Mouse (Mus musculus) megakaryocyte progenitor cell, adult 5-6 weeks (primary cell): ENCODE results near the gene Stard3. TPM values are rescaled to one million over a fixed set of nuclear protein-coding genes. Genes with fewer than 3 reads are reported as not detected.

Experiments
- ATAC-seq: replicated peaks from 2 replicates; pipeline ENCODE4 v1.8.0; 2016; ENCODE audit warnings: mild to moderate bottlenecking, moderate TSS enrichment, inconsistent platforms; ENCODE audit not compliant: poor library complexity
- total RNA-seq, 2 experiments: library from RNA; stranded (forward) in 1 of 2; stranded (reverse) in 1 of 2; fragments of 157-497, 149-512 nt in 1 of 2; fragments of 200-1000 nt in 1 of 2; gene quantifications; 2 replicates each; pipeline versions ENCODE4 v1.2.3 to v1.2.4; 2015 to 2017

Gene Stard3
- total RNA-seq, 2 experiments from 2014 or later = 12.0 to 17.8 TPM

DNA sequence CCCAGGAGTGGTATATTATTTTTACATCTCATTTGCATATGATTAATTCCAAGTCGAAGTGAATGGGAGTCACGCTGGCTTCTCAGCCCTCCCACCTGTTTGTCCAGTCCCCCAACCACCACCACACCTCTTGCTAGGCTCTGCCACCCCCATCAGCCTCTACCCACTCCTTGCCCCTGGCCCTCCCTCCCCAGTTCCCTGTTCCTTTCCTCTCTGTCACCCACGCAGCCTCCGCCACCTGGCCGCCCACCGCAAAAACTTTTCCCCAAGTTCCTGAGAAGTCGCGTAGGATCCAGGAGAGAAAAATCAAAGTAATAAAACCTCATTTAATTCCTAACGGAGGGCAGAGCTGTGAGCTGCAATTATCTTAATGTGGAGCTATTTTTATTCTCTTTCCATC is 12.0 kb upstream of the Stard3 start:
- ATAC-seq = no peak

DNA sequence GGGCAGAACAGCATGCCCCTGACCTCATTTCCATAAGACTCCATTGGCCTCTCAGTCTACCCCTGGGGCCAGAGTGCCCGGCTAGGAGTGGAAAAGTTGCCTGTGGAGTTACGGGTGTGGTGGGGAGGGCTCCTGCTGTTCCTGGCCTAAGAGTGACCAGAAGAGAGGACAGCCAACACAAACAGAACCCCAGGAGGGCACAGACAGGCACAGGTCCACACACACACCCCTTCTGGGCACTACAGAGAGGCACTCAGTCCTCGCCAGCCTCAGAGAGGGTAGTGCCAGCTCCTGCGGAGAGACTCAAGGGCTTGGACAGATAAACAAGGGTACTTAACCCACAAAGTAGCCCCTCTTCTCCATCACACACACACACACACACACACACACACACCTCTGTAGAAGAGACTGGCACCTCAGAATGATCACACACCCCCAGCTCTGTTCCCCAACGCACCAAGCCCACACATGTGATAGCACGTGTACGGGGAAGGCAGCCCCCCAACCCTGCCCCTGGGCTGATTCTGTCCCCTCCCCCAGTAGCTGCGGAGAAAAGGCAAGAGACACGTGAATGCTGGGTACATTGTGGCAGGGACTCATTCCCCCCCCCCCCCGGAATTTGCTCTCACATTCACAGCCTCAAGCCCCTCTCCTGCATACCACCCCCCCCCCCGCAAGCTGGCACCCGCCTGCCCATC is 10.6 kb upstream of the Stard3 start:
- ATAC-seq = no peak

DNA sequence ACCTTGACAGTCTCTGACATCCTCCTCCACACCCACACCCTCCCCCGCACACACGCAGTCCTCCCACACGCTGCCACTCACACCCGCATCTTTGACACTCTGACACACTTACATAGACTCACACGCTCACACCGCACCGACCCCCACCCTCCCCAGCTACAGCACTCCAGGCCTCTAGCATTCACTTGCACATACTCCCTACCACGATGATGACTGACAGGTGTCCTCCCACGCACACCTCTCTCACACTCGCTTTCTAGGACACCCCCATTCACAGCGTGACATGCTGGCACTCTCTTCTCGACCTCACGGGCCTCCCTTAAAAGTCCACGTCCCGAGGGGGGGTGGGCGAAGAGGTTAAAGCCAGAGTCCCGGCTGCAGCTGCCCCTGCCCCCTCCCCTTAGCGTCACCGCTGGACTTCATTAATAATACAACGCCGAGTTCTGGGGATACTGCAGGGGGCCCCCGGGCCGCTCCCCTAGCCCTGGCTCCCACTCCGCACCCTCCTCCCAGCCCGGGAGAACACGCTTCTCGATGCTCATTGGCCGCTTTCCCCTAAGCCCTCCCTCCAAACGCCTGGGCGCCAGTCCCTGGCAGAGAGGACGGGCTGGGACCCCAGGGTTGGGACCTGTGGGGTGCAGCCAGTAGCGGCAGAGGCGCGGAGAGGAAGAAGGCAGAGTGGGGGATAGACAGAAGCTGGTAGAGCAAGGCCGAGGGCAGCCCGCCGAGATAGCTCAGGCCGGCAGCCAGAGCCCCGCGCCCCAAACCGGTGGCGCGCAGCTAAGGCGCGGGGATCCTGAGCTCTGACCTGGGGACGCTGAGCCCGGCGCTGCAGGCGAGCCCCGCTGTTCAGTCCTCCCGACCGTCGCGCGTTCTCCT is 9.8 kb upstream of the Stard3 start, which contains the start of gene Ppp1r1b:
Gene Ppp1r1b, plus strand, starts transcription at position 322 of the 879 bp plus-strand sequence.
- ATAC-seq = 0 out of 2 replicates have a peak, but pooled peaks have one; percentile 18

DNA sequence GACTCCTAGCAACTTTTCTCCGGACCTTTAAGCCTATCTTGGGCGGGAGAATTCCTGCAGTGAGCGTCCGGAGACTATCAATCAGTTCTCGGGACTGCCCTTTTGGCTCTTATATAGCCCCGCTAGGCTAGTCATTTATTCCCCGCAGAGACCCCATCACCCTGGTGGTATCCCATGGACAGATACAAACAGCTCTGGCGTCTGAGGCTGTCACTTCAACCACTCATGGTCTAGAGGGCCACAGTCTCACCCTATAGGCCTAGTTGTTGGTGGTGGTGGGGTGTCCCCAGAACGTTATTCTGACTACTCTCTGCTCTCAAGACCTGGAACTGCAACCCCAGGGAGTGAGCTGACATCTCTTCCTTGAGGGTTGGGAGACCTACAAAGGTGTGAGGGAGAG is 8.9 kb upstream of the Stard3 start:
- no peak for ATAC-seq

DNA sequence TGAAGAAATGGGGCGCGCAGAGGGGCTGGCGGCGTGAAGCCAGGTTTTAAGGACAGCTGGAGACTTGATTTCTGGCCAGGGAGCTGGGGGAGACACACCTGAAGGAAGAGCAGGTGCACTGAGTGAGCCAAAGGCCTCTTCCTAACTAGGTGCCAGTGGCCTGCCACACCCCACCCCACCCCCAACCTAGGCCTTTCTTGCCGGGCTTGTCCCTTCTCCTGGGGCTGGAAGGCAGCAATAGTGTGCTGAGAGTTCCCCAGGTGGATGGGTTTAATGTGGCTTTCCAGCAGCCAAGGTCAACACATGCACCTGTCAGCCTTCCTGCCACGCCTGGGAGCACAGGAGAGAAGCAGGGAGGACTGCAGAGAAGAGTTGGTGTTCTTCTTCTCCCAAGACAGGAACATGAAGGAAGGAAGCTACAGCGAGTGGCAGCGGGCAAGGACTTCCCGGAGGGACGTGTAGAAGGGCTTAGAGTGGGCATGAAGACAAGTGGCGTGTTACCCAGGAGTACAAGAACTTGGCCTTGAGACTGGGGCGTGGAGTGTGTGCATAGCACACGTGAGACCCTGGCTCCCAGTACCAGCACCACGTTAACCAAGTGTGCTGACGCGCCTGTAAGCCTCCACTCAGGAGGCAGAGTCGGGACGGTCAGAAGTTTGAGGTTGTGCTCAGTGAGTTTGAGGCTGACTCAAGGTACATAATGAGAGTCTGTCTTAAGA is 5.7 kb upstream of the Stard3 start:
- ATAC-seq = no peak

DNA sequence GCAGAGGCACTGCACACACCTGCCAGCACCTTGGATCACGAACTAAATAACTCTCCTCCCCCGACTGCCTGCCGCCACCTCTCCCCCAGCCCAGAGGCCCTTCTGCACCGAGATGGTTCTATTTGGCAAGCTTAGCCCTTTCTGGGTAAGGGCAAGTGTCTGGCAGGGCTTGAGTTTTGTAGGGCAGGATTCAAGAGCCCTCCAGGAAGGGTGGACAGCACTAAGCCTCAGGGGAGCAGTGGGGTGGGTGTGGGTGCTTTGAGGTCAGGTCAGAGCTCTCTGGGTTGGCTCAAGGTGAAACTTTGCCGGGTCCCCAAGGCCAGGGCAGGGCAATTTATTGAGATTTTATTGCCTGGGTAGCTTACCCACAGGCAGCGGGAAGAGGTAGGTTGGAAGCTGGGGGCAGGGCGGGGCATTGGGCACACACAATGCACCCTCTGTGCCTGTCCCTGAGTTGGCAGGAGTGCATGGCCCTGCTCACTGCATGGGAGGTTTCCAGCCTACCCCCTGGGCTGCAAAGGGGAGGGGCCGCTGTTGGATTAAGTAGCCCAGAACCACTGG is 4.4 kb upstream of the Stard3 start:
- ATAC-seq = no peak

DNA sequence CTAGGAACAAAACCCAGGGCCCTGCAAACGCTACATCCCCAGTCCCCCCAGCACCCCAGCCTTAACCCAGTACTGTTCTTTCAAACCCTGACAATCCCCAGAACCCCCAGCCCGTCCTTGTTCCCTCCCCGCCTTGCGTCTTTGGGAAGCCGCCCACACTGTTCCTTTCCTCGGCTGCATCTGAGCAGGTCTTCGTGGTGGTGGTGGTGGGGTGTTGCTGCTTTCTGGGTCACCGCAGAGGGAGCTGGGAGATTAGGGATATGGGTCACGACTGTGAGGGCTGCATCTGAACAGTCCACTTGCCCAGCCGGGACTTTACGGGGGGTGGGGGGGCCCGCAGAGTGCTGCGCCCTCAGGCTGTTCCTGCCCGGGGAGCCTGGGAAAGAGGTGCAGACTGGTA is 3.7 kb upstream of the Stard3 start:
- ATAC-seq = no peak

DNA sequence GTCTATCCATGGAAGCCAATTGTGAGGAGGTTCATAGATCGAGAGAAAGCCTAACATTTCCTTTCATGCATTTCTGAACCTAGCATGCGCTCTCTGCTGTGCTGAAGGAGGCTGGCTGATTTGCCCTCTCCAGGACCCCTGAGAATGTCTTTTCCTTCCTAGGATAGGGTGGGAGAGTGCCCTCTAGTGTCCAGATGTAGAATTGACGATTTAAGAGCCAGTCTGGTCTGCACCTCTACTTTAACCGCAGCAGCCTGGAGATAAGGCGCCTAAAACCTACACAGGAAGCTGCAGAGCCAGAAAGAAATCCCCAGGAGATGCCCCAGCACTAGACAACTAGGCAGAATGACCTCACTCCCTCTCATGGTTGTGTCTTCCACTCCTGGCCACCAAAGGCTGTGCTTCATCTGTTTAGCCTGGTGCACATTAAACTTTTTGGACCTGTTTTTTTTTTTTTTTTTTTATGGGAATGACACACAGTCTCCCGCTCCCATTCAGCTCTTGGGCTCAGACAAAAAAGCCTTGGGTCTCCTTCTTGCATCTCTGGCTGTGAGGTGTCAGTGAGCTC is 2.4 kb upstream of the Stard3 start:
- peak; percentile 73 for ATAC-seq

DNA sequence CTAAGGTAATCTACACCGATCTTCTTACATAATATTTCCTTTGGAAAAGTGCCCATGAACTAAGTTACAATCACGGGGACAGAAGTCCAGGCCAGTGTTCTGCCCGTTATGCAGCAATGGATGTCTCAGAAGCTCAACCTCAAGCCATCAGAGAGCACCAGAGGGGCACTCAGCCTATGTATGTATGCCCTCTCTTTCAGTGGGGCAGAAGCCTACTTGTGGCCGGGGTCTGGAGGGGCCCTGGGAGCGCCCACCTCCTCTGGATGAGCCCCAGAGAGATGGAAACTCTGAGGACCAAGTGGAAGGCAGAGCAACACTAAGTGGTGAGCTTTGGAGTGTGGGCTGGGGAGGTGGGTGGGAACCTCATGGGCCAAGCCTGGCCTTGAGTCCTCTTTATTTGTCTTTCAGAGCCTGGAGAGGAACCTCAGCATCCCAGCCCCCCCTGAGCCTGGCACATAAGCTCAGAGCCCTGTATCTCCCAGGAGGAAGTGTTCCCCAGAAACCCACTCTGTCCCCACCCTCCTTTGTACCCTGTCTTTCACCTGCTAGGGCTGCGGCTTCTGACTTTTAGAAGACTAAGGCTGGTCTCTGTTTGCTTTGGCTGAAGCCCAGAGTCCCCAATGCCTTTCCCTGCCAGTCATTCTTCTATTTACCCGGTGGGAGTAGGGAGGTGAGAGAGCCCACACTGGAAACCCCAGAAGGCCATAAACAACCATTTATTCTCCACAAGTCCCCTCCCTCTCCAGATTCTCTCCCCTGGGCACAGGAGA is 1.4 kb upstream of the Stard3 start:
- no peak for ATAC-seq

DNA sequence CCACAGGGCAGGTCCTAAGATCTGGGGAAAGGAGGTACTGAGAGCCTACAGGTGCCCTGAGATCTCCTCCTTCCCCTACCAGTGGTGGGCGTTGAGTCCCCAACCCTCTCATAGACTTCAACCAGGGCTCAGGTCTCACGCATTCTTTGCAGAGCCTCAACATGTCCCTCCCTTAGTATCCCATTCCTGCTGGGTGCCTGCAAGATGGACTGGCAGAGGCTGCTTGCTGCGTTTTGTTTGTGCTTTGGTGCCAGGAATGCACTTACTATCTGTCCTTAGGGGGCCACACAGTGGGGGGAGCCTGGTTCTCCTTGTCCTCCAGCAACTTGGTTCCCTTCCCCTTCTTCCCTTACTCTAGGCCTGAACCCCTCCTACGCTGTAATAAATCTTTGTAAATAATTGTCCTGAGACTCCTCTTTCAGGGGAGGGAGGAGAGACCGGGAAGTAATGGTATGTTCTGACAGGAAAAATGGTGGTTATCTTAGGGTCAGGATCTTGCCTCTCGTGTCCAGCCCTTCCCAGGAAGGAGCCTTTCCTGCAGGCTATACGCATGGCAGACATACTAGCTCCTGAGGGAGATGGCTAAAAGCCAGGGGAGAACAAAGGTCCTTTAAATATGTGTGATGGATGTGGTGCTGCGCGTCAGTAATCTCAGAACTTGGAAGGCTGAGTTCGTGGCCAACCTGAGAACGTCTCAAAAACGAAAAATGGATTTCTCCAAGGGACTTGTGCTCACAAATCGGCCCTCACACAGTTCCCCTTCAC is 590 bp upstream of the Stard3 start:
- no peak; the same call in 1 of the 2 replicates for ATAC-seq

DNA sequence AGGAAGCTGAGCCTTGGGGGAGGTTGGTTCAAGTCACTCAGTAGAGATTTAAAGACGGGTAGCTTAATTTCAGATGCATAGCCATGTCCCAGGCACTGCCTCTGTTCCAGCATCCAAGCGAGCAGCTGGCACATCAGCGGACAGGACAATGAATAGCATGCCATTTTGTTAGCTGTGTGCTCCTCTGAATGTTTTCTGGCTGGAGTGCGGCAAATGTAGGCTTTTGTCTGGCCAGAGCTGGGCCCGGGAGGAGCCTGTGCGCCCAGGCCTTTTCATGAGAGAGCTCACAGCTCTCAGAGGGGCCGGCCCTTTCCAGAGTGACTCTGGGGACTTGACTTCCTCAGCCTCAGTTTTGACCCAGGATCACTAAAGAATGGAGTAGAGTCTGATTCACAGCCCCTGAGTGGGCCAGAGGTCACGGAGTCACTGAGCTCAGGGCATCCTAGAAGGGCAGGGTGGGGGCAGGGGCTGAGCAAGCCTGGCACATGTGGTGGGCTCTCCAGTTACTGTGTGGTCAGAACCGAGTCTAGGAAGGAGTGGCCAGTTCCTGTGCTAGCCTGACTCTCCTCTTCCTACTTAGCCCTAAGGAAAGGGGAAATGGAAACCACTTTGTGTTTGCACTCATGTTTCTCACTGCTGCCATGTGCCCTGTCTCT is 2.8 kb downstream of the Stard3 start:
- peak; percentile 50 for ATAC-seq

DNA sequence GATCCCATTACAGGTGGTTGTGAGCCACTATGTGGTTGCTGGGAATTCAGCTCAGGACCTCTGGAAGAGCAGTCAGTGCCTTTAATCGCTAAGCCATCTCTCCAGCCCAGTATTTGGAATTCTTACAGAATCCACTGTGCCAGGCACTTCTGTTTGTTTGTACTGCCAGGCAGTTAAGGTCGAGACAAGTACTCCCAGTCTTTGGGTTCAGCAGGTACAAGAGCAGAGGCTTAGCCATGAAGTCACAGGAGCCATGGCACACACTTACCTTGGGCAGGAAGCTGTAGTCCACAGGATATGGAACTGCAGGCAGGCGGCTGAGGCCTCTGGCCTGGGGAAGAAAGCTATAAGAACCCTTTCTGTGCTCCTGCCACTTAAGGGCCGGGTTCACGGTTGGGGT is 5.6 kb downstream of the Stard3 start:
- no peak for ATAC-seq

DNA sequence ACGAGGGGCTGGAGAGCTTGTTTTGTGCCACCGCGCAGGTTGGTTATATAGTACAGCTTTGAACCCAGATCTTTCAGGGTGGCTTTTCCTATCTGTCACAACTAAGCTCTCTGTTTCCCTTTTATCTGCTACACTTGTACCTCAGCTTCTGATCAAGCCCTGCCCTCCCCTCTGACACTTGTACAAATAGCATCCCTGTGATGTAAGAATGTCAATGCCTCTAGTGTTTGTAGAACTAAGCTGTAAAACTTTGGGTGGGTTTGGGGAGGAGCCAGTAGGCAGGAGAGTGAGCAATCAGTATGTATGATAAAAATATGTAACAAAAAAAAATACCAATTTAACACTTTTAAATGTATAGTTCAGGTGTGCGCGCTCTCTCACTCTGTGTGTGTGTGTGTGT is 6.2 kb downstream of the Stard3 start:
- ATAC-seq = no peak

DNA sequence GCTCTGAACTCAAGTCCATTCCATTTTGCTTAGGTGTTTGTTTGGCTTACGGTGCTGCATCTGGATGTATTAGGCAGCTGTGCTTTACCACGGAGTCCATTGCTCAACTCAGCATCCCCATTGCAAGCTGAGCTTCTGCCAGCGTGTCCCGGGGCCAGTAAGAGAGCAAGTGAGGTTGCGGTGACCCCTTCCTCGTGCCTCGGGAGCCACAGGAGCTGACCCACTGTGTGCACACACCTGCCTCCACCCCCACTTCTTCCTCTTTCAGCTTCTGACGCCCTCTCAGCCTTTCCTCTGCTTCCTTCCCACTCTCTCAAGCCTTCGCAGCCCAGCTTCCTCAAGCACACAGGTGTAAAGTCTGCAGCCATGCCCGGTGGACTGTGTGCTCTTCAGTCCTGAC is 8.1 kb downstream of the Stard3 start:
- ATAC-seq = peak; percentile 80

DNA sequence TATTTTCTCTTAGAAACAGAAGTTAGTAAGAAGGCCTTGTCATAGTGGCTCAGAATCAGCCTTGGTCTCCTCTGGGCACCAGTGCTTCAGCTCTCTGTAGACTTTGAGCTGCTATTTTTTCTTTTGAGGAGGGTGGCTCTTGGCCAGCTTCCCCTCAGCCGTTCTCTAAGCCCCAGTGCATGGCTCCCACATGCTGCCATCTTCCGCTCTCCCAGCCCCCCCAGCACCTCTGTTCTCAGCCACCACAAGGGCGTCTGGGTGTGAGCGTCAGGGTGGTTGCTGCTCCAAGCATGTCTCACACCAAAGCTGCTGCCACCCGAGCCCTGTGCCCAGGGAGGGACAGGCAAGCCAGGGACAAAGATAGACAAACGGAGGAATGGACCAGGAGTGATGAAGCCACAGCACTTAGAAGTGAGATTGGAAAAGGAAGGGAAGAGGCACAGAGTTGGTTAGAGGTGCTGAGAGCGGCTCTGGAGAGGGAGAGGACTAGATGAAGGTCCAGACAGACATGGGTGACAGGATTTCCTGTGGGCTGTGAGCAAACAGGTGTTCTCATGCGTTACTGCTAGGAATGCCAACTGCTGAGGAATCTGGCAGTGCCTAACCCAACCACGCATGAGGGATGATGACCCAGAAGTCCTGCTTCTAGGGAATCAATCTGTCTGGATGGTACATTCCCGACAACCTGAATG is 9.1 kb downstream of the Stard3 start:
- no peak for ATAC-seq

DNA sequence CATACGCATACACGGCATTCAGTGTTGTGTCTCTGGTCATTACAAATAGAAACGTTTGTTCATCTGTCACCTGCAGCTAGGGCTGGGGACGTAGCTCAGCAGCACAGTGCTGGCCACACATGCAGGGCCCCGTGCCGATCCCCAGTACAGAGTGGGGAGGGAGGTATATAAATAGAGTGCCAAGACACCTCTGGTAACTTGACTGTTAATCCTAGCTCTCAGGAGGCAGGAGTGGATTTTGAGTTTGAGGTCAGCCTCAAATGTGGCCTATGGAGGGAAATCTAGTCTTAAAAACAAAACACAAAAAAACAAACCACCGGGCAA is 9.7 kb downstream of the Stard3 start:
- ATAC-seq = no peak

DNA sequence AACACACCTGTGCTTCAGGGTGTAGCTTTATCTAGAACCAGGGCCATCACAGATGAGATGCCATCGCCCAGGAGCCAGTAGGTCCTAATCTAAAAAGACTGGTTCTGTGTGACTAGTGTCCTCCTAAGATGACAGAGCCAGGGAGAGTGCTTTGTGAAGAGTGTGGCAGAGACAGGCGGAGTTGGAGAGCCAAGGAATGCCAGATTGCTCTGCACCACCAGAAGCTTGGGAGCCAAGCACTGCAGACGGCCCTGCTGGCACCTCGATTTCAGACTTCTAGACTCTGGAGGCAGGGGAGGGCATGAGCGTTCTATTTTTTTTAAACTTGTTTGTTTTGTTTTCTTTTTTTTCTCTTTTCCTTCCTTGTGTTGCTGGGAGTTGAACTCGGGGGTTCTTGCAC is 11.2 kb downstream of the Stard3 start:
- ATAC-seq = no peak

DNA sequence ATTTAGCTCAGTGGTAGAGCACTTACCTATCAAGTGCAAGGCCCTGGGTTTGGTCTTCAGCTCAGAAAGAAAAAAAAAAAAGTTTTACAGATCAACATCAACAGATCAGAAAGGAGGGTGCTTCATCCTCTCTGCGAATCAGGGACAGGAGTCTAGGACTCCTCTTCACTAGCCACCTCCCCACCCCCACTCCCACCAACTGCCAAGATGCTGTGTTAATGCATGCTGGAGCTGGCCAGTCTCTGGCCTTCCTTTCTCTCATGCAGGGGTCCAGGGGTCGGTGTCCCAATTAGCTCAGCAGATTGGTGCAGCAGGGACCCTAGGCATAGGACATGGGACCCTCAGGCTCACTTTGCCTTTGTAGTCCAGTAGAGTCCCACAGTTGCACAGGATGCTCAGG is 12.4 kb downstream of the Stard3 start:
- no peak for ATAC-seq
